Mouse (Mus musculus) adrenal gland, postnatal 36 days (tissue): ENCODE data around the gene Mybphl. TPM values are rescaled to one million over a fixed set of nuclear protein-coding genes. Genes with fewer than 3 reads are reported as not detected.
A peak's percentile ranks its signal among the peaks of the same experiment; 100 is the strongest.

Experiments
- DNase-seq, 2 experiments: peaks; one replicate each; pipeline ENCODE4 v3.0.0; 2021; ENCODE audit warnings: mixed read lengths in 1 of 2
- long read RNA-seq, 2 experiments: library from polyadenylated mRNA; stranded (forward); transcript quantifications; one replicate each; pipeline ENCODE4 v2.0.0; 2021; ENCODE audit warnings: borderline sequencing depth in 2 of 2
- total RNA-seq, 2 experiments: library from RNA; stranded (reverse); gene quantifications; 2 replicates each; pipeline ENCODE4 v1.2.3; 2021

The Mybphl gene
- total RNA-seq = not detected
- long read RNA-seq, experiment 1 = 0 reads
- long read RNA-seq, experiment 2 = 0 reads

DNA sequence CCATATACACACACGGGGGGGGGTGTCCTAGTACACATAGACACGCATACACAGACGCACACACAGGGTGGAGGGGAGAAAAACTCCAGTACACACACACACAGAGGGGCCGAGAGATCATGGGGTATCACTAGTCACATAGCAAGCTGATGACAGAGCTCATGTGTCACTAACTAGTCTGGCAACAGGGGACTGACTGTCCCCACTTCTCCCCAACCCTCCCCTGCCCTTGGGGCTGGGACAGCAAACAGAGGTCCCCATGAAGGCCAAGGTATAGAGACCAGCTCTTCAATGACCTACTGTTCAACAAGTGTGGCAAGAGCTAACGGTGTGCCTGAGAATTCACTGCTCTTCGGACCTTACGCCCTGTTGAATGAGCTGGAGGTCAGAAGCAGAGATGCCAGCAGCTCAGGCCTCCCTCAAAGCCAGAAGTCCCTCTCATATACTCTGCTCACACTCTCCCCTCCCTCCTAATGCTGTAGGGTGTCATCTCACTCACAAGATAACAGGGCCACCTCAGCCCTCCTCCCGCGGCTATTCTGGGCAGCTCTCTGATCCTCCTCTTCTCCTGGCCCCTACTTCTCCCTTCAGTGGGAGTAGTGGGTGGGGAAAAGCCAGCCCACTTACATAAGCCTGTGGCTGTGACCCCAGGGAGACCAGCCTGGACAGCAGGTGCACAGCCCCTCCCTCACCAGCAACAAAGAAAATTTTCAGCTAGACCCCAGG lies at the start of gene Mybphl:
Gene Mybphl, plus strand, starts transcription at position 642 of the 726 bp plus-strand sequence.
- no peak for DNase-seq

DNA sequence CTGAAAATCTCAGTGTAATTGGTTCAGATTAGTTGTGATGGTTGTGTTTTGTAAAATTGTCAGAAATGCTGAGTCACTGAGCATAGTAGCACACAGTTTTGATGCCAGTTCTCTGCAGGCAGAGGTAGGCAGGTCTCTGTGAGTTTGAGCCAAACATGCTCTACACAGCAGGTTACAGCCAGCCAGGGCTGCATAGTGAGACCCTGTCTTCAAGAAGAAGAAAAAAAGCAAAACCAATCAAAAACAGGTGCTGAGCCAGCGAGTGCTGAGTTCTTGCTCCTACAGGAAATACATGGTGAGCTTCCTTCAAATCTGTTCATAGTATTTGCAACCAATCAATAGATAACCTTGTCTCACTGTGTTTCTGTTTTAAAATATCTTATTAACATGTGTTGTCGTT lies 46.2 kb upstream of the Mybphl start:
- no peak for DNase-seq

DNA sequence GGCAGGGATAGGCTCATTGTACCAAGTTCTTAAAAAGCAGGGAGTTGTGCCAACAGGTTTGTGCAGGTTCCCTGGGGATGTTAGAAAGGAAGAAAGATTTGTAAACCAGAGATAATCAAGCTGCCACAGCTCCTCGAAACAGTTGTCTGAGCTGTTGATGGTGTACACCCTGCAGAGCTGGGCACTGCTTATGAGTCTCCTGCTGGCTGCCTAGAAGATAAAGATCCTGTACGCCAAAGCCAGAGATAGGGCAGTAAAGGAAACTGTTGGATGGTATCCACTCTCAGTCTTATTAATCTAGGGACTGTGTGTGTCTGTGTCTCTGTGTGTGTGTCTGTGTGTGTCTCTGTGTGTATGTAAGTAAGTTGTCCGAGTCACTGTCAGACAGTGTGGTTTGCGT lies 43.0 kb upstream of the Mybphl start:
- DNase-seq = no peak

DNA sequence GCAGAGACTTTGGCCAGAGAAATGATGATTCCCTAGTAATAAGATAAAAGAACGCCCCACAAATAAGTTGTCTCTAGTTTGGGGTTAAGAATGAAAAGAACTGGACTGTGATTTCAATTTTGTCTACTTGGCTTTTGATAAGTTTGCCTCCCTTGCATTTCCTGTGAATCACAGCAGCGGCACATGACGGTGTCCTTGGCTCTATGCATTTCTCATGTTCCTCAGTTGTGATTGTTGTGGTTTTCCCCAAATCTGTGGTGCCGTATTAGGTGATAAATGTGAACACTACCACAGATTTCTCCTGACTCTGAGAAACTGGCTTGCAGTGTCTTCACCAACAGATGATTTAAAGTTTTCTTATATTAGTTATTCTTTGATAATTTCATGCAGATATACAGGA lies 42.6 kb upstream of the Mybphl start:
- DNase-seq = peak in 1 of 2 experiments; percentile 21

DNA sequence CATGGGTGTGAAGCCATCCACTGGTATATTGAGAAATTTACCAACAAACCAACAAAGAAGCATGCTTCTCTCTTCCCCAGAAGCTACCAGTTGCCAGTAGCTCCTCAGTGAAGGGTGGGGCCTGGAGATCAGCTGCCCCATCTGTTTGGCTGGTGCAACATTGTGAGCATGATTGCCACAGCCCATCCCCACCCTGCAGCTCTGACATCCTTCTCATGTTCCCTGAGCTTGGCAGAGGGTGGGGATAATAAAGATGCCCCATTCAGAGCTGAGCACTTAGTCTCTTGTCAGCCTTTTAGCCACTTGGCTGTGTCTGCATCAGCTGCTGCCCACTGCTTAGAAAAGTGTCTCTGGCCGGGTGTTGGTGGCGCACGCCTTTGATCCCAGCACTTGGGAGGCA lies 41.7 kb upstream of the Mybphl start:
- DNase-seq = no peak

DNA sequence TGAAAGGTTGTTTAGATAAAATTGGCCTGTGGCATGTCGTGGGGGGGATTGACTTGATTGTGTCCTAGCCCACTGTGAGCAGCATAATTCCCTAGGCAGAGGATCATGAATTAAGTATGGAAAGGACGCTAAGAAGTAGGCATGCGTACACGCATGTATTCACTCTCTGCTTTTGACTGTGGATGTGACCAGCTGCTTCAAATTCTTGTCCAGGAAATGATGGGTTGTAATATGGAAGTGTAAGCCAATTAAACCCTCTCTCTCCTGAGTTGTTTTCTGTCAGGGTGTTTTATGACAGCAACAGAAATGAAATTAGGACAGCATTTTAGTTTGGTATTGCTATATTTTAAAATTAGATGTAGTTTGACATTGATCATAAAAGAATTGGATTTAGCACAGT lies 39.9 kb upstream of the Mybphl start:
- no peak for DNase-seq

DNA sequence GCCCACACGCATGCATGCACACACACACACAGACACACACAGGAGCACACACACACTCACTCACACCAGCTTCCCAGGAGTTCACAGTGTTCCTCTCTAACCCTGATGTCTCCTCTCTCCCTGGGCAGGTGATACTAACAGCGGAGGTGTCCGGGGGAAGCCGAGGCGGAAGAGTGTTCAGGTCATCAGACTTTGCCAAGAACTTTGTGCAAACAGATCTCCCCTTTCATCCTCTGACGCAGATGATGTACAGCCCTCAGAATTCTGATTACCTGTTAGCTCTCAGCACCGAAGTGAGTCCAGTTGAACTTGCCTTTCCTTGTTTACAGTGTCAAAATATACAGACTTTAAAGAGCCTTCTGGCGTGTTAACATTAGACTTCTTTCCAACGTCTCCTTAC lies 39.2 kb upstream of the Mybphl start:
- DNase-seq = no peak

DNA sequence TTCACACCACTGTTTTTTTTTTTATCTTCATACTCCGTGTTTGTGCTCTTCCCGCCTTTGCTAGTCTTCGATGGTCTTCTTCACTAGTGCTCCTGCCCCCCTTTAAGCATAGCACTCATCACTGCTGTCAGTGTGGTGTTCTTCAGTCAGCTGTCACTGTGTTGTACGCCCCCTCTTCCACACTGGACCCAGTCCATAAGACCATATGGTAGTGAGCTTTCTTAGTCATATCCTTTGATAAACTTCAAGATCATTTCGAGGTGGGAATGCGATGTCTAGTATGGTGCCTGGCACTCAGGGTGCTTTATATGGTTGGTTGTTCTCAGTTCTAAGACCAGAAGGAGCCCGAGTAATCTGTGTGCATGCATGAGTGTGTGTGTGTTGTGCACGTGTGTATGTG lies 37.4 kb upstream of the Mybphl start:
- DNase-seq = no peak

DNA sequence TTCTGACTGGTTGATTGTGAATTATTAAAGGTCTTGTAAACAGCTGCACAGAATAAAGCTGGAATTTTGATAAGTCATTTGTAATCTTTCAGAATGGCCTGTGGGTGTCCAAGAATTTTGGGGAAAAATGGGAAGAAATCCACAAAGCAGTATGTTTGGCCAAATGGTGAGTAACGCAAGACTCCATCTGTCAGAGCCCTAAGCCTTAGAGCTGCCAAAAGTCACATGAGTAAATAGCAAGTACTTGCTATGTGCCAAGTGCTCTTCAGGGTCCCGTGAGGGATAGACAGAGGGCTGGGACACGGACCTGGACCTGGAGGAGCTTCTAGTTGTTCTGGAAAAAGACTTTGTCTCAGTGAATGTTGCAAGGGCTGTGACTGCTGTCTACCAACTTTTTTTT lies 36.8 kb upstream of the Mybphl start:
- DNase-seq = no peak

DNA sequence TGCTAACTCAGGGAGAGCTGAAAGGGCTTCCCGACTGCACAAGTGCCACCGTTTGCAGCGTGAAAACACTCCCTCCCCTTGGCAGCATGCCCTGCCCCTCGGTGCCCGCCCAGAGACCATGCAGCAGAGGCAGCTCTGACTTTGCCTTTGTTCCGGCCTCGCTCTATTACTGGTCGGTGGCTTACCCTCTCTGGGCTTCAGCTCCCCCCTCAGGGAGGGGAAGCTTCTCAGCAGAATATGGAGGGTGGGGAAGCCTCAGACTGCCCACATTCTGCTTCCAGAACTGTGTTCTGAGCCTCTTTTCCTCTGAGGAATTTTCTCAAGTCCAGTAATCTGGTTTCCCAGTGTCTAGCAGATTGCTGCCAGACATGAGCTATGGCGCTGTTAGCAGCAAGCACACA lies 36.3 kb upstream of the Mybphl start:
- peak; percentile 82 to 87 for DNase-seq

DNA sequence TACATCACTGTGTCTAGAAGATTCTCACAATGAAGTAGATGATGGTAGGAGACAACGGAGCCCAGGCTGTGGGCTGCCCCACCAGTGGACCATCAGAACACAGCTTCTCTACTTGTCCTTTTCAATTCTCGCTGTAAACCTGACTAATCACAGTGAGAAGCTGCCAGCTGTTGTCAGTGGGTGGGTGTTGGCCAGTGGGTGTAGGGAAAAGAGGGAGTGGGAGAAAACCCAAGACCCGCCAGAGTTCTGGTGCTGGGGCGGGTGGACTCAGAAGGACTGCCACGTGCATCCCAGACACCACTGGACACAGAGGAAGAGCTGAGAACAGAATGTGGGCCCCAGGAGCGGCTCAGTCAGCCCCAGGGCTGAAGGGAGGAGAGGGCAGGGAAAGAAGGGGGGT lies 33.9 kb upstream of the Mybphl start:
- DNase-seq = no peak

DNA sequence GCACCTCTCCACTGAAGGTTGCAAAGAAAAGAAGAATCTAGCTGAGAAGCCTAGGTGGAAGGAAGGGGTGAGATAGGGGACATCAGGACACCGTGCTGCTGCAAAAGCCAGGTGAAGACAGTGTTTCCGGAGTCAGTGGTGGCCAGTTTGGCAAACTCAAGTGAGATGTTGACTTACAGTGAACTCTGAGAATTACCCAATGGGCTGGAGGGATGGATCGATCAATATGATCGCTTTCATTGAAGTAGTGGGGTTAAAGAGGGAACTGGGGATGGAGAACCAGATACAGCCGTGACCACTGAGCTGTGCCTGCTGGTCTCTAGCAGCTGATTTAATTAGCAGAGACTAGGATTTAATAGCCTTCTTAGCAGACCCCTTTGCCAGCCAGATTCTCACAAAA lies 27.8 kb upstream of the Mybphl start:
- DNase-seq = no peak

DNA sequence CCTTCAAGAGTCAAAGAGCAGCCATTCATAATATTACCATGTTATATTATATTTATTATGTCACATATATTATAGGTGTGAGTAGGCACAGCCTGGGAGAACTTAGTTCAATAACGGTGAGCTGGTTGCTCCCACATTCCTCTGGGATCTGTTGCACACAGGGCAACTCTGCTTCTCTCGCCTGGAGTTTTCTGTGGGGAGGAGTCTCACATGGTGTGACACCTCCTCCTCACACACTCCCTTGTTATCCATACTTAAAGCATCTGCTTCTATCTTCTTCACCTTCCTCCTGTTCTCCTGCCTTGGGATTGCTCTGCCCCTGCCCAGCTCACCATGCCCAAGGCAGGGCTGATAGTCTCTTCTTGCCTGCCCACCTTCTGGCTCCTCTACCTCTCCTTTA lies 23.7 kb upstream of the Mybphl start:
- no peak for DNase-seq

DNA sequence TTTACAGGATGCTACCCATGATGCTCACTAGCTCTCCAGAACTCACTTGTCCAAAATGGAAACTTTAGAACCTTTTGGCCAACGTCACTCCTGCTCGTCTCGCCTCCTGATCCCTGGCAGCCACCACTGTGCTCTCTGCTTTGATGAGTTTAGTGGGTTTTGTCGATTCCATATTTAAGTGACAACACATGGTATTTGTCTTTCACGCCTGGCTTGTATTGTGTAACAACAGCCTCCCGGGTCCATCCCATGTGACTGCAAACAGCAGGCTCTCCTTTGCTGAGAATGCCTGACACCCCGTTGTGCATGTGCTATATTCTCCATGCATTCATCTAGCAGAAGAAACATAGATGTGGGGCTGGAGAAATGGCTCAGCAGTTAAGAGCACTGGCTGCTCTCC lies 22.5 kb upstream of the Mybphl start:
- no peak for DNase-seq

DNA sequence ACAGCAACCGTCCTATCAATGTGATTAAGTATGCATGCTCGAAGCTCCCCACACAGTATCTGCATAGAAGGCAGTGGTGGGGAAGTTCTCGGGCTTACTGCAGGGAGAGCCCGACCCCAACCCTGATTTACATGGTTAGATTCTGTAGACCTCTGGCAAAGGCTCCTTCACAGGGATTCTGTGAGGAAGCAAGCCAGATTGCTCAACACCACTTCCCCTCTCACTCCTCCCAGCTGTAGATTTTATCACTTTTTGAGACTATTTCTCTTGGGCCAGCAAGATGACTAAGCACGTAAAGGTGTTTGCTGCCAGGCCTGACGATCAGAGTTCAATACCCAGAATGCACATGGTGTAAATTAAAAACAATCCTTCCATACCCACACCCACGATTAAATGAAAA lies 18.9 kb upstream of the Mybphl start:
- no peak for DNase-seq

DNA sequence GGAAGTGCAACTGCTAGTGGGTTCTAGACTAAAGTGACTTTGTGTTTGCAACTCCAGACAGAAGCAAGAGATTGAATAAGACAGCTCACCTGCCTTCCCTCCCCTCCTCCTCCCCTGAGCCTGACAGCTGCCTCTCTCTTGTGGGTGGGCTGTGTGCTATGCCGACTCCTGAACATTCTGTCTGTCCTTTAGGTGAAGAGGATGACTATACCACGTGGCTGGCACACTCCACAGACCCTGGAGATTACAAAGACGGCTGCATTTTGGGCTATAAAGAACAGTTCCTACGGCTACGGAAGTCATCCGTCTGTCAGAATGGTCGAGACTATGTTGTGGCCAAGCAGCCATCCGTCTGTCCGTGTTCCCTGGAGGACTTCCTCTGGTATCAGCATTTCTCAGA lies 16.3 kb upstream of the Mybphl start:
- DNase-seq = no peak

DNA sequence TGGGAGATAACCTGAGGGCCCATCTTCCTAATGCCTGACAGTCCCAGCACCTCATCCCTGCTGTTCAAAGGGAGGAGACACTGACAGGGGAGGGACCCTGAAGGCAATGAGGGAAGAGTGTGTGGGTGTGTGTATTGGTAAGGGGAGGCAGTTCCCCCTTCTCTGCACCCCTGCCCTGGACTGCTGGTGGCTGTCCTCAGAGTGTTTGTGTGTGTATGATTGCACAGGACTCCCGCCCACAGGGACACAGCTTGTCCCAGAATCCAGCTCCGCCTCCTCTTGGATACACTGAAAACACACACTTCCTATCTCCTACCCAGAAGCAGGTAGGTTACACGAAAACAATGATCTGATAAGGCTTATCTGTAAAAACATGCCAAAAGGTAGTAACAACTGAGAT lies 9.5 kb upstream of the Mybphl start:
- no peak for DNase-seq

DNA sequence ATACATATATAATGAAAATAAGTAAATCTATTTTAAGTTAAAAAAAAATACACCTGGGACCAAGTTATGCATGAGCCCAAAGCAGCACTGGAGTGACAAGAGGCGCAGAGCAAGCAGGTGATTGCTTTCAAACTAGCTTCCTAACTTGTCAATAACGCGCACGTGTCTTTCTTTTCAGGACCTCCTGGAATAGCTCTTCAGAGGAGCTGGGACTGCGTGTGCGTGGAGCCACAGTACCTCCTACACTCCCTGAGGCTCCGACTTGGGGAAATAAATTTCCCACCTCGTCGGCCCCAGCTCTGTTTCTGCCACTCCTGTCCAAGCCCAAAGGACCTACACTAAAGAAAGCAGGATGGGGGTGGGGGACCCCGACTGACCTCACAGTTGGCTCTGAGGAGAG lies 7.7 kb upstream of the Mybphl start:
- no peak for DNase-seq

DNA sequence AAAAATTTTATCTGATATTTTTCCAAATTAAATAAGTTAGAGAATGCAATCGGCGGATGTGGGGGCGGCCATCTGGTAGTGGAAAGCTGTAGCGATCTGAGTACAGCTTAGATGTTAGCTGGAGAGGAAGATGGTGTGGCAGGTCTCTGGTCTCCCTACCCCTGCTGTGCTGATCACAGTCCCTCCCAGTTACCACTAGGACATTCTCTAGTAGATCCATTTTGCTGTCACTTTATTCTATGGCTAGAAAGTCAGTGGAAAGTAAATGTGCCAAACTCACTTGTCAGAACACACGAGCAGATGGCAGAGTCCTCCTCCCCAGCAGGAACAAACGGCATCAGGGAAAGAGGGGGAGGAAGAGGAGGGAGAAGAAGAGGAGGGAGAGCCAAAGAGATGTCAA lies 6.3 kb upstream of the Mybphl start:
- DNase-seq = no peak

DNA sequence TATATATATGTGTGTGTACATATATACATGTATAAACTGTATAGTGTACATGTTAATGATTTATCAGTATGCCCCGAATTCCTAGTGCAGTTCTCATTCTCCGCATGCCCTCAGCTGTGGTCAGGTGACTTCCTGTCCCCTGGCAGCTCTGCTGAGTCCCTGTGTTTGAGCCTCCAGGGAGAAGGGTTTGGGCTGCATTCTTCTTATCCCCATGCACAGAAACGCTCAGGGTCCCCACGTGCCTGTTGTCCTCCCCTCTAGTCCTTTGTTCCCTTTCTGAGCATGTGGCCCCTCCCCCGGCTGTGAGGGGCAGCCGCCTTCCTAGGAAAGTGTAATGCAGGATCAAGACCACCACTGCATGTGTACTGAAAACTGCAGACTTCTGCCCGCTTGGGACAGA lies 3.8 kb upstream of the Mybphl start:
- no peak for DNase-seq

DNA sequence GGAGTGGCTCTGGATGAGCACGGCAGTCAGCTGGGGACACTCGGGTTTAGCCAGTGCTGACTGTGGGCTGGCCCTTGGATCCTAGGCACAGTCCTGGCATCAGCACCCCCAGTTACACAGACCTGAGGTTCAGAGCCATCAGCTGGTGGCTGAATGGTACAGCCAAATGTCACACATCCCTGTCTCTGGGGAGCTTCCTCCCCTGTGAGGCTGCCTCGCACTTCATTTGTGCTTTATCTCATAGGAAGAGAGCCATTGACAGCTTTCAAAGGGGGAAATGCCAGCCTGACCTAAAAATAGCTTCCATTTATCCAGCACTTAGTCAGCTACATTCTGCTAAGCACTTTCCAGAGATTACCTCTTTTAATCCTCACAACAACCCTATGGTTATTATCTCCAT lies 1.1 kb upstream of the Mybphl start:
- DNase-seq = no peak

DNA sequence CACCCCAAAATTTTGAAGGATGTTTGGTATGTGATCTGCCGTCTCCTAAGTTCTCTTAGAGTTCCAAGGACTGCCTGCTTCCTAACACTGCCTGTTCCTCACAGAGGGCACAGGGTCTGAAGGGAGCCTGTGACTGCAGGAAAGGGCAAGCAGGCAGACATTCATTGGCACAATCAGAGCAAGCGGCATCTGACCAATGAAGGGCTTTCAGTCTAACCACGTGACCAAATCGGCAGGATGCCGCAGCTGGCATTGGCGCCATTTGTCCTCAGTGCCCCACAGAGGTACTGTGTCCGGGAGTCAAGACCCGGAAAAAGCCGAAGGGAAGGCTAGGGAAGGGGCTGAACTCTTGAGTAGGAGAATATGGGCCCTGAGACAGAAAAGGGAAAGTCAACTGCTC lies 2.5 kb downstream of the Mybphl start:
- no peak for DNase-seq

DNA sequence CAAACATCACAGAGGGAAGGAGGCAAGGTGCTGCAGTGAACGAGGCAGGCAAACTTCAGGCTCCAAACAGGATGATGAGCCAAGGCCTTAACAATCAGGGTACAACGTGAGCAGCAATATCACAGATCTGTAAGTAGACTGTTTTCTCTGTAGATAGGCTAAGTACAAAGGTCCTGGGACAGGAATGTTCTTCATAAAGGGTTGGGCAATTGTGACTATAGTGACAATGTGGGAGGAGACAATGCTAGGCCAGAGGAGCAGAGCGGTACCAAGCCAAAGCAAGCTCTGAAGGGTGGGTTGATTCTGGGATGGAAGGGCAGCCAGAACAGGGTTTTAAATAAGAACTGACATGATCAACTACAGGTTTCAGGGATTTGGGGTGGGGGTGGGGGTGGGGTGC lies 3.1 kb downstream of the Mybphl start:
- DNase-seq = no peak

DNA sequence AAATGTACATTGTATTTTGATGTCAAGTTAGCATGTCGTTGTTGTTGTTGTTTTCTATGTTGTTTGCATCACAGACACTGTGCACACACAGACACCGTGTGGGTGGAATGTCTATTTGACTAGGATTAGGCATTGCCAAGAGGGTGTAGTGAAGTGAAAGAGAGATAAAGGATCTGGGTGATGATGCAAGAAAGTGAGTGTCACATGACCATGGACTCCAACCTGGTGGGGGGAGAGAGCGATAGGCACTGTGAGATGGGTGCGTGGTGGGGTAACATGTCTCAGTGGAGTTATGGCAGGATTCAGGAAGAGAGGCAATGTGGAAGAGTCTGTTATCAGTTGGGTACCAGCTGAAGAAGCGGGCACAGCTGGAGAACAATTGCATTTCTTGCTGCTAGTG lies 4.0 kb downstream of the Mybphl start:
- no peak for DNase-seq

DNA sequence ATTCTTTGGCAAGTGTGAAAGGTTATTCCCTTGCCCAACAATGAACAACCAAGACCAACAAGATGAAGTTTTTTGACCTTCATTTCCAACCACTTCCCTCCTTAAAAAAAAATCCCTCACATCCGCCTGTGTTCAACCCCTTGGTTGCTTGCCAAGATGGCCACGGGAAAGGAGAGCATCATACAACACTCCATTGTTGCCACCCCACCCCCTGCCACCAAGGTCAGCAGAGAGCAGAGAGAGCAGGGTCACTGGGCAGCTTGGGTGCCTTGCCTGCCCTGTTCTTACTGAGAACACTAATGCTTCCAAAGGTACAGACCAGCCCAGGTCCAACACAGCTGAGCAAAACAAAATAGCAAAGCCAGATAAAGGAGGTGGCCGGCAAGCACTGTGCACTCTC lies 7.6 kb downstream of the Mybphl start:
- DNase-seq = peak; percentile 28 to 51
